Mouse (Mus musculus): ENCODE results near the gene Tmem63b.

GRCm38 (mm10) chr17:45628885-45629855, 57.5 kb downstream of the Tmem63b start:
- TF ChIP-seq CTCF (IDR thresholded peaks at IDR 0.05; ENCODE audit: borderline replicate concordance, control insufficient read depth, extremely low read depth, insufficient read depth, low read length, poor library complexity) (no peak), POLR2A (IDR thresholded peaks at IDR 0.05; ENCODE audit: control insufficient read depth, extremely low read depth, insufficient read depth, low read length, poor library complexity) (no peak)
